Mouse (Mus musculus): ENCODE measurements around the gene Vgf.

- TF ChIP-seq POLR2A (IDR thresholded peaks at IDR 0.05; ENCODE audit: low read depth, low read length) (no peak), CTCF (IDR thresholded peaks at IDR 0.05; ENCODE audit: extremely low read depth, insufficient read length, insufficient replicate concordance, low read depth, low read length) (no peak)
Measured at GRCm38 (mm10) chr5:137039453-137039852, 13.3 kb downstream of the Vgf start.

Data from small intestine, adult 2 months (tissue).